Mouse (Mus musculus) frontal cortex, postnatal 14 days (tissue): ENCODE measurements around the gene Dapk3.
"Not testable (repeated sequence)": the region's sequence is repeated elsewhere in the genome, so short reads cannot be mapped to it uniquely, and the experiment has no call there.

Source experiments
- DNase-seq, 2 experiments: peaks; one replicate each; pipeline ENCODE4 v3.0.0; 2022; ENCODE audit warnings: low spot score in 2 of 2

The Dapk3 gene

GRCm38 (mm10) chr10:81200605-81201287 is 17.9 kb downstream of the Dapk3 start:
- DNase-seq = no peak

DNA sequence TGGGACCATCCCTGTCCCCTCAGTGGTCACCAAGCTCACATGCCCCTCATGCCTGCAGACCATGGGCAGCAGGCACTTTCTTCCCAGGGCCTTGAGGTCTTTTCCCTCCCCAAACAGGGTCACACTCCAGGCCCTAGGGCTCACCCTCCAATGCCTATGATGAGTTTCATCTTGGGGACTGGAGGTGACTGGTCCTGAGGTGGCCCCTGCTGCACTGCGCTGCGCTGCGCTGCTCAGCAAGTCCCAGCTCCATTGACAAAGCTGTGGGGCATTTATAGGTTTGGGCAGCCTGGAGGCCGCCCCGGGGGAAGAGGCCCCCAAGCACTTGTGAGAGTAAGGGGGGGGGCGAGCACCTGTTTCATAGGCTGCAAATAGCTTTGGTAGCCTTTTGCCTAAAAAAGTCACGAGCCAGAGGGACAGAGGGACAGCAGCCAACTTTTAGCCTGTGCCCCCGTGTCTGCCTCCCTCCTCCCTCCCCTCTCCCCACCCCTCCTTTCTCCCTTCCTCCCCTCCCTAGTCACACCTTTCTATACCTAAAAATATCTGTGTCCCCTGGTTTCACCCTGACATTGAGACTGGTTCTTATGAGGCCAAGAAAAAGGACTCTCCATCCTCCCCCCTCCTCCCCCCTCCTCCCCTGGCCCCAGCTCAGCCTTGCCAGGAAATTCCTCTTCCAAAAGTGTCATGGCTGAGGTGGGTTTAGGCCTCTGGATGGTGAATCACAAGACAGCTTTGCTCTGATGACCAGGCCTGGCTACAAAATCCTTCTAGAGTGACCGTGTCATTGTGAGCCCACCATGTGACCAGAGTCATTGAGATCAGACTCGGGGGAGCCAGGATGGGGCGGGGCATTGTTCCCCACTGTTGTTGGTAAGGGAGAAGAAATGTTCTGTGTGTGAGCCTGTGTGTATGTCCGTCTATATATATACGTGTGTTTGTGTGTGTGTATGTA is 19.3 kb downstream of the Dapk3 start, which contains the start of gene Nmrk2:
TSS of gene Nmrk2 (minus strand) at position 245 of the 952 bp plus-strand sequence.
- no peak for DNase-seq

DNA sequence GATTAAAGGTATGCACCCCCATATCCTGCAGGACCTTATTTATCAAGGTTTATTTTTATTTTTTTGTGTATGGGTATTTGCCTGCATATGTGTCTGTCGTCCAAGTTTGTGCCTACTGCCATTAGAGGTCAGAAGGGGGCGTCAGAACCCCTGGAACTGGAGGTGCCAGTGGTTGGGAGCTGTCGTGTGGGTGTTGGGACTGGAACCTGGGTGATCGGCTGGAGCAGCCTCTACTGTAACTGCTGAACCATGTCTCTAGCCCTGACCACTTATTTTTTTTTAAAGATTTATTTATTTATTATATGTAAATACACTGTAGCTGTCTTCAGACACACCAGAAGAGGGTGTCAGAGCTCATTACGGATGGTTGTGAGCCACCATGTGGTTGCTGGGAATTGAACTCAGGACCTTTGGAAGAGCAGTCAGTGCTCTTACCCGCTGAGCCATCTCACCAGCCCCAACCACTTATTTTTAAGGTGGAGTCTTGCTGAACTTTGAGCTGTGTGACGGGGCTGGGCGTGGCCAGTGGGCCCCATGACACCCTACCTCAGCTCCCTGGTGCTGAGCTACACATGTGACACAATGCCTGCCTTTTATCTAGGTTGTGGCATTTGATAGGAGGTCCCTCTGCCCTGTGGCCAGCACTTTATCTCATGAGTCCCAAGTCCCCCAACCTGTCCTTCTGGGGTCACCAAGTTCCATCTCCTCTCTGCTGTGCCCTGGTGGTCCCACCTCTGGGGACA is 20.3 kb downstream of the Dapk3 start:
- DNase-seq = no peak

- DNase-seq = no peak
These were observed 21.3 kb downstream of the Dapk3 start for GRCm38 (mm10) chr10:81204137-81204536.

DNA sequence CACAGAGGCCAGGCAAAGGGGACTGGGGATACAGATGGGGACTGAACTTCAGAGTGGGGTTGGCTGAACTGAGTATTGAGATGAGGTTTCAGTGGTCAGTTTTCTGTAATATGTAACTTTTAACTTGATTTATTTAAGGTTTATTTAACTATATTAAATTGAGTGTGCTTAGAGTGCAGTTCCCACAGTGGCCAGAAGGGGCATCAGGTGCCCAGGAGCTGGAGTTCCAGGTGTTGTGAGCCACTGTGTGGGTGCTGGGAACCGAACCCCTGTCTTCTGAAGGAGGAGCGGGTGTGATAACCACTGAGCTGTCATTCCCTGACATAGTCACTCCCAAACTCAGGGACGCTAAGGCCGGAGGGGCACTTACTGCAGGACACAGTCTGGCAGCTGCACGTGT is 27.3 kb downstream of the Dapk3 start:
- no peak for DNase-seq

DNA sequence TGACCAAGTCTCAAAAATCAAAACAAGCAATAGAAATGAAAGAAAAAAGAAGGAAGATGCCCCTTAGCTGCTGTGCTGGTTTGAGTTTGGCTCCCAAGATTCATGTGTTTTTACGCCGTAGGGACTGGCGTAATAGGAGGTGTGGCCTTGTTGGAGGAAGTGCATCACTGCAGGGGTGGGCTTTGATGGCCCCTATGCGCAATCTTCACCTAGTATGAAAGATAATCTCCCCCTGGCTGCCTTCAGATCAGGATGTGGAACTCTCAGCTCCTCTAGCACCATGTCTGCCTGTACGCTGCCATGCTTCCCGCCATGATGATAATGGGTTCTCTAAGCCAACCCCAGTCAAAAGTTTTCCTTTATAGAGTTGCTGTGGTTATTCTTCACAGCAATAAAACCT is 33.5 kb downstream of the Dapk3 start:
- no peak for DNase-seq

GRCm38 (mm10) chr10:81216810-81217209 is 34.0 kb downstream of the Dapk3 start:
- DNase-seq = no peak

DNA sequence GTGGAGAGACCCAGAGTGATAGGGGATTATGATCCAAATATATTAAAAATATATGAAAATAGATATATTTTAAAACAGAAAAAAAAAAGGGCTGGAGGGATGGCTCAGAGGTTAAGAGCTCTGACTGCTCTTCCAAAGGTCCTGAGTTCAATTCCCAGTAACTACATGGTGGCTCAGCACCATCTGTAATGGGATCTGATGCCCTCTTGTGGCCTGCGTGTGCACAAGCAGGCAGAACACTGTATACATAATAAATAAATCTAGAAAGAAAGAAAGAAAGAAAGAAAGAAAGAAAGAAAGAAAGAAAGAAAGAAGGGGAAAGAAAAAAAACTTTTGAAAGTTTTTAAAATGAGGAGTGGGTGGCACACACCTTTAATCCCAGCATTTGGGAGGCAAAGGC is 34.5 kb downstream of the Dapk3 start:
- DNase-seq = not testable (repeated sequence)

DNA sequence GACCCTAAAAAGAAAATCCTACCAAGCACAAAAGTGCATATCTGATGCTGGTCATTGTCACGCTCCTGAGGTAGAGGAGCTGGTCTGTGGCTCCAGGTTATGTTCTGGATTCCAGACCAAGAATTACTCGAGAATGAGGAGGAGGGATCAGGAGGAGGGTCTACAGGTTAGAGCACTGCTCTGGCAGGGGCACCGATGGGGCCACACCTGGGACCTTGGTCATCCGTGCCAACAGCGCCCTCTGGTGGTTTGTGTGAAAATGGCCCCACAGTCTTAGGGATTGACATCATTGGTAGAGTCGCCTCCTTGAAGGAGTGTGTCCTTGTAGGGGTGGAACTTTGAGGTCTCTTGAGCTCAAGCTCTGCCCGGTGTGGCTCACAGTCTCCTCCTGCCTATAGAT is 35.2 kb downstream of the Dapk3 start:
- no peak for DNase-seq

- DNase-seq = no peak
These were observed 38.7 kb downstream of the Dapk3 start for GRCm38 (mm10) chr10:81221402-81222015.

DNA sequence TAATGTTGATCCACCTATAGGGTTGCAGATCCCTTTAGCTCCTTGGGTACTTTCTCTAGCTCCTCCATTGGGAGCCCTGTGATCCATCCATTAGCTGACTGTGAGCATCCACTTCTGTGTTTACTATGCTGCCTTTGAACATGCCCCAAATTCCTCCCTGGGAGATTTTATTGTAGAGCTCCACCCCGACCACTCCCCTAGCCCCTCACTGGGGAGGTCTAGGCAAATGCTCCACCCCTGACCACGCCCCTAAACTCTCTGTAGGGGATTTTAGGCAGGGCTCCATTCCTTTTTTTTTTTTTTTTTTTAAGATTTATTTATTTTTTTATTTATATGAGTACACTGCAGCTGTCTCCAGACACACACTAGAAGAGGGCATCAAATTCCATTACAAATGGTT is 40.9 kb downstream of the Dapk3 start:
- not testable (repeated sequence) for DNase-seq

- no peak for DNase-seq
These were observed 47.1 kb downstream of the Dapk3 start for GRCm38 (mm10) chr10:81229735-81230437.

- peak; percentile 80 to 82 for DNase-seq
These were observed 47.9 kb downstream of the Dapk3 start, which contains the start of gene Atcay for GRCm38 (mm10) chr10:81230438-81231332. Gene Atcay, minus strand, starts transcription at chr10:81230833.

DNA sequence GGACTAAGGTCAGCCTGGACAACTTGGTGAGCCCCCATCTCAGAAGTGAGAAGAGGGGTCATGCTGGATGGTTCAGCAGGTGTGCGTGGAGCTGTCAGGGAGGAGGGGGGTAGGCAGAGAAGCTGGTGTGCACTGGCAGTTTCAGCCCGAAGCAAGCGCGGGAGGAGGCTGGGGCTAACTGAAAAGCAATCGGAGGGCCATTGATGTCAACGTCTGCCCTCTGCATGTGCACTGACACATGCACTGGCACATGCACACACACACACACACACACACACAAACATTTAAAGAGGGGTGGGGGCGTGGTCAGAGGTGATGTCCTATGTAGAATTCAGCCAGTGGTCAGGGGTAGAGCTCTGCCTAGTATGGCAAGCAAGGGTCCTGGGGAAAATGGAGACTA is 48.6 kb downstream of the Dapk3 start:
- no peak for DNase-seq

- peak; percentile 91 to 94 for DNase-seq
These were observed 49.9 kb downstream of the Dapk3 start, which contains the start of gene Zfr2 for GRCm38 (mm10) chr10:81232580-81233225. Gene Zfr2, plus strand, starts transcription at chr10:81233155.

DNA sequence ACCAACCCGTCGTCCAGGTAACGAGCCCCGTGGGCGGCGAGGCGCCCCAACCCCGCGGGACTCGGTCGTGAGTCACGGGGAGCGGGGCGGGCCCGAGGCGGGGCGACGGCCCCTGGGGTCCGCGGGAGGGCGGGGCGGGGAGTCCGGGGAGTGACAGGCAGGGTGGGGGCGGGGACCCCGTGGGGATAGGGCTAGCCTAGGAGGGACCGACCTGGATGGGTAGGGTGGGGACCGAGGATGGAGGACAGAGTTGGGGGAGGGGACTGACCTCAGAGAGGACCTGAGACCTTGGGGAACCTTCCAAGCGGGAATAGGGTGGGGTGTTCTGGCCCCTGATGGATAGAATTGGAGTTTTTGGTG is 50.4 kb downstream of the Dapk3 start:
- no peak for DNase-seq

DNA sequence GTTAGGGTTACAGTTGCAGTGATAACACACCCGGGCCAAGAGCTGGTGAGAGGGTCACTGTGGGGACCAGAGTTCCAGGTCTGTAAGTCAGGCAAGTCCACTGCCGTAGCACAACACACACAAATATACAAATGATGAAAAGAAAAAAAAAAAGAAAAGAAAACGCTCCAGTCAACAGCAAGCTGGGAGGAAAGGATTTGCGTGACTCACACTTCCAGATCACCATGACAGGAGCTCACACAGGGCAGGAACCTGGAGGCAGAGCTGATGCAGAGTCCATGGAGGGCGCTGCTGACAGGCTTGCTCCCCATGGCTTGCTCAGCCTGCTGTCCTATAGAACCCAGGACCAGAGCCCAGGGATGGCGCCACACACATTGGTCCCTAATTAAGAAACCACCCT is 51.4 kb downstream of the Dapk3 start:
- no peak for DNase-seq

DNA sequence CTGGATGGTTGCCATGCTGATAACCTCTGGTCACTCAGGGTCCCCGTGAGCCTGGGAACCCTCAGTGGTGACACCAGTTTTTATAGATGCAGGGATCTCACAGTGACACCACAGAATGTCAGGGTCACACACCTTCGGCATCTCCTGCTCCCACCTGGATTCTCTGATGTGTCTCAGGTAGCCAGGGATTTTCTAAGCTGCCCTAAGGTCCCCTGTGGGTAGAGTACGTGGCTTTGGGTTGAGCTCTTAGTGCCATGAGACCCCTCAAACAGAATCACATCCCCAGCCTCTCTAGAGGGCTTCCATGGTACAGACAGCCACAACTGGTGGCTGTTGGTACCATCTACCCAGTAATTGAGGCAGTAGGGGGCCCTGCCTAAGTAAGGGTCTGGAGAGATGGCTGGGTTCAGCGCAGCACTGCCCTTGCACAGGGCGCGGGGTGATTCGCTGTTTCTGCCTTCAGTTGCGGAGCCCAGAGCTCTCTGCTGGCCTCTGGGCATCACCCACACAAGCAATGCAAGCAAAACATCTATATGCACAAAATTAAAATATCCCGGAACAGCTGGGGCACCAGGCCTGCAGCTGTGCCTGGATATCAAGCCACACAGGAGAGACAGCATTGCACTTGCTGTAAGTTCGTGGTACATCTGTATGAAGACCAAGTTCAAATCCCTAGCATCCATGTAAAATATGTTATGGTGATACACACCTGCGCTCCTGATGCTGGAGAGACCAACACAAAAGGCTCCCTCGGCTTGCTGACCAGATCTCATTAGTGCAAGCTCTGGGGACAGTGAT is 53.9 kb downstream of the Dapk3 start:
- no peak for DNase-seq

DNA sequence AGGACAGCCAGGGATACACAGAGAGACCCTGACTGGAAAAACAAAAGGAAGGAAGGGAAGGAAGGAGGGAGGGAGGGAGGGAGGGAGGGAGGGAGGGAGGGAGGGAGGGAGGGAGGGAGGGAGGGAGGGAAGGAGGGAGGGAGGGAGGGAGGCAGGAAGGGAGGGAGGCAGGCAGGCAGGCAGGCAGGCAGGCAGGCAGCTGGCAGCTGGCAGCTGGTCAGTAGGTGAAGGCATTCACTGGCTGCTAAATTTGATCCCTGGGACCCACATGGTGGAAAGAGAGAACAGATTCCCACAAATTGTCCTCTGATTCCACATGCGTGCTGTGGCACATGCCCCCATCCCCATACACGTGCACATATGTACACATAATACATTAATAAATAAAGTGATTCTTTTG is 55.8 kb downstream of the Dapk3 start:
- no peak for DNase-seq
